11 mouse cellular contexts compared by ENCODE assay signal in the genomic region with DNA sequence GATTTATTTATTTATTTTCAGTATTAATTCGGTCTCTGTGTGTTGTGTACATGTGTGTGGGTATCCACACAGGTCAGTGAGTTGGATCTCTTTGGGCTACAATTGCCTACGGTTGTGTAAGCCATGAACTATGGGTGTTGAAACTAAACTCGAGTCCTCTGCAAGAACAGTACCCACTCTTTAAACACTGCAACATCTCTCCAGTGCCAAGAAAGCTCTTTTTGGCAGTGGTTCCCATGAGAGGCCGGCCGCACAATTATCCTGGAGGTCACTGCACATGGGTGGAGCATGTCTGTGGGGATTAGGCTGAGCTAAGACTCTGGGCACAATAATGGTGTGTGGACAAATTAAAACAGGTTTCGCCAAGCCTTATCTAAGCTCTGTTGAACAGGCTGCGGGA. TPM values are rescaled to one million over a fixed set of nuclear protein-coding genes. Genes with fewer than 3 reads are reported as not detected.
DNase-seq lines count a peak whose midpoint lies in the region; ATAC-seq and TF ChIP-seq lines count a peak whose summit lies in the region.
"Had no signal": no experiment of that assay in that cellular context is flagged by ENCODE, and none has a peak within 500 bp of the region (broad histone marks: within the 10 kb centered on the region; RNA-seq: fewer than 3 reads in every experiment).

No protein-coding gene starts in this region.

- H3K27ac ChIP-seq in liver, adult 2 months (replicated peaks; ENCODE audit: insufficient read depth, low read depth, low read length): peak overlapping the region; percentile 45
- no peak overlapping the region for H3K27ac ChIP-seq in liver, embryonic 11.5 days (ENCODE audit: low read depth, low read length)
- H3K27ac ChIP-seq in embryonic facial prominence, embryonic 13.5 days: peak overlapping the region; percentile 39
- no peak overlapping the region for H3K27ac ChIP-seq in intestine, postnatal 0 days (ENCODE audit: low read depth, low read length)
- H3K27ac ChIP-seq: liver, embryonic 13.5 days had no signal

- no peak overlapping the region for H3K4me2 ChIP-seq in liver, embryonic 11.5 days
- H3K4me2 ChIP-seq in embryonic facial prominence, embryonic 13.5 days: no peak overlapping the region
- H3K4me2 ChIP-seq in intestine, postnatal 0 days (replicated peaks; ENCODE audit: low read depth): no peak overlapping the region
- H3K4me2 ChIP-seq: liver, embryonic 13.5 days had no signal

- DNase-seq in liver, adult 2 months (ENCODE audit: extremely low read depth, low read depth, low spot score): peak; percentile 98
- DNase-seq in liver, embryonic 11.5 days (ENCODE audit: low spot score): no peak
- DNase-seq in heart, postnatal 36 days: peak; percentile 50 to 64
- peak; percentile 50 for DNase-seq in ovary, postnatal 36 days (ENCODE audit: low spot score)
- DNase-seq in frontal cortex, postnatal 36 days (ENCODE audit: low spot score in 2 of 2): no peak
- no peak for DNase-seq in liver
- DNase-seq: embryo, embryonic 11 days; liver, embryonic 13.5 days had no signal

- WGBS in liver, adult 2 months: 13% methylated on average over 7 of the region's 7 CpGs
- WGBS in liver, embryonic 11.5 days: 81% methylated on average over 7 of the region's 7 CpGs
- WGBS in embryonic facial prominence, embryonic 13.5 days: 71% methylated on average over 7 of the region's 7 CpGs
- WGBS in intestine, postnatal 0 days: 70% methylated on average over 7 of the region's 7 CpGs

- H3K27me3 ChIP-seq in liver, adult 2 months (ENCODE audit: control insufficient read depth, insufficient read depth, low read length): no peaks in the 10 kb centered on the region
- H3K27me3 ChIP-seq in liver, embryonic 11.5 days (replicated peaks; ENCODE audit: control insufficient read depth, insufficient read depth, low read length): no peaks in the 10 kb centered on the region
- no peaks in the 10 kb centered on the region for H3K27me3 ChIP-seq in embryonic facial prominence, embryonic 13.5 days
- H3K27me3 ChIP-seq in intestine, postnatal 0 days (replicated peaks; ENCODE audit: control insufficient read depth, insufficient read depth, low read length): no peaks in the 10 kb centered on the region
- H3K27me3 ChIP-seq: liver, embryonic 13.5 days had no signal

- H3K36me3 ChIP-seq in liver, adult 2 months (ENCODE audit: control insufficient read depth, insufficient read depth, low read length): no peaks in the 10 kb centered on the region
- H3K36me3 ChIP-seq in liver, embryonic 11.5 days (ENCODE audit: control insufficient read depth, insufficient read depth, low read length): no peaks in the 10 kb centered on the region
- peaks cover 8% of the 10 kb centered on the region; the same call in 1 of the 2 replicates for H3K36me3 ChIP-seq in embryonic facial prominence, embryonic 13.5 days
- no peaks in the 10 kb centered on the region for H3K36me3 ChIP-seq in intestine, postnatal 0 days (ENCODE audit: control insufficient read depth, insufficient read depth)
- H3K36me3 ChIP-seq: G1E; liver, embryonic 13.5 days had no signal

- TF ChIP-seq CTCF in liver, adult 2 months (IDR thresholded peaks at IDR 0.05; ENCODE audit: low read depth, low read length): no peak
- no peak for TF ChIP-seq CTCF in intestine, postnatal 0 days (IDR thresholded peaks at IDR 0.05; ENCODE audit: low read depth)

- H3K9ac ChIP-seq in liver, adult 2 months (ENCODE audit: low read depth, low read length): no peak overlapping the region
- H3K9ac ChIP-seq in liver, embryonic 11.5 days (ENCODE audit: low read depth, low read length): no peak overlapping the region
- H3K9ac ChIP-seq in embryonic facial prominence, embryonic 13.5 days: no peak overlapping the region
- no peak overlapping the region for H3K9ac ChIP-seq in intestine, postnatal 0 days (ENCODE audit: low read depth, low read length)
- H3K9ac ChIP-seq: liver, embryonic 13.5 days had no signal

- H3K4me1 ChIP-seq in liver, adult 2 months (ENCODE audit: control insufficient read depth, insufficient read depth, low read length): peaks cover 12% of the 10 kb centered on the region
- peaks cover 12% of the 10 kb centered on the region; the same call in 1 of the 2 replicates for H3K4me1 ChIP-seq in liver, embryonic 11.5 days (replicated peaks; ENCODE audit: control insufficient read depth, insufficient read depth, low read length)
- peaks cover 88% of the 10 kb centered on the region for H3K4me1 ChIP-seq in embryonic facial prominence, embryonic 13.5 days
- H3K4me1 ChIP-seq in intestine, postnatal 0 days (replicated peaks; ENCODE audit: control insufficient read depth, insufficient read depth, low read length): 0 out of 2 replicates have a peak, but pooled peaks cover 4% of the 10 kb centered on the region

- no peak overlapping the region for H3K4me3 ChIP-seq in liver, adult 2 months (ENCODE audit: insufficient read depth, low read depth, low read length)
- H3K4me3 ChIP-seq in liver, embryonic 11.5 days (ENCODE audit: low read depth, low read length): no peak overlapping the region
- no peak overlapping the region for H3K4me3 ChIP-seq in embryonic facial prominence, embryonic 13.5 days
- no peak overlapping the region for H3K4me3 ChIP-seq in intestine, postnatal 0 days (ENCODE audit: low read depth, low read length)
- H3K4me3 ChIP-seq: liver, embryonic 13.5 days had no signal

- no peak for TF ChIP-seq POLR2A in liver, adult 2 months (IDR thresholded peaks at IDR 0.05; ENCODE audit: extremely low read depth, insufficient read depth, low read length)

- no peaks in the 10 kb centered on the region for H3K9me3 ChIP-seq in liver, embryonic 11.5 days (ENCODE audit: control insufficient read depth, low read length)
- no peaks in the 10 kb centered on the region for H3K9me3 ChIP-seq in embryonic facial prominence, embryonic 13.5 days
- H3K9me3 ChIP-seq in intestine, postnatal 0 days (ENCODE audit: control insufficient read depth): no peaks in the 10 kb centered on the region
- H3K9me3 ChIP-seq: G1E; liver, embryonic 13.5 days had no signal

- H3K79me2 ChIP-seq in liver, adult 2 months (ENCODE audit: control insufficient read depth, insufficient read depth, low read length): 0 out of 2 replicates have a peak, but pooled peaks cover 14% of the 10 kb centered on the region

- intact Hi-C loops in heart, postnatal 36 days (cut with DNase I): no loop called here

- ATAC-seq in liver, embryonic 11.5 days (replicated peaks; ENCODE audit: low FRiP score): no peak
- ATAC-seq in embryonic facial prominence, embryonic 13.5 days (ENCODE audit: insufficient number of reproducible peaks, insufficient read depth, low FRiP score, low TSS enrichment, low read depth): no peak
- ATAC-seq in intestine, postnatal 0 days: no peak

RNA-seq across cellular contexts. Expression of a gene that starts 36.6 kb away (rescaled TPM):
- 68.7 and 85.5 TPM in 2 replicates for total RNA-seq in liver, adult 2 months (2014; rRNA removed)
- 41.4 and 48.0 TPM in 2 replicates for polyA plus RNA-seq in liver, adult 2 months (2012; rRNA removed)
- polyA plus RNA-seq in liver, embryonic 11.5 days (2014; fragmentation: Nextera tagmentation; extraction: Ambion mirVana): 28.4 and 30.3 TPM in 2 replicates
- 21.9 and 24.5 TPM in 2 replicates for polyA plus RNA-seq in embryonic facial prominence, embryonic 13.5 days (2015; fragmentation: Nextera tagmentation; extraction: Ambion mirVana)
- total RNA-seq in heart, postnatal 36 days (2021): 10 to 100 TPM; 56.9 to 61.9 TPM
- polyA plus RNA-seq in intestine, postnatal 0 days (2015; fragmentation: Nextera tagmentation; extraction: Ambion mirVana): 133 and 136 TPM in 2 replicates

RNA-seq across cellular contexts. Expression of a gene that starts 55.1 kb away (rescaled TPM):
- total RNA-seq in liver, adult 2 months (2014; rRNA removed): 151 and 180 TPM in 2 replicates
- polyA plus RNA-seq in liver, adult 2 months (2012; rRNA removed): 303 and 340 TPM in 2 replicates
- 26.0 and 28.4 TPM in 2 replicates for polyA plus RNA-seq in liver, embryonic 11.5 days (2014; fragmentation: Nextera tagmentation; extraction: Ambion mirVana)
- 12.6 and 14.1 TPM in 2 replicates for polyA plus RNA-seq in embryonic facial prominence, embryonic 13.5 days (2015; fragmentation: Nextera tagmentation; extraction: Ambion mirVana)
- total RNA-seq in heart, postnatal 36 days (2021): 100 to 1,000 TPM; 185 to 218 TPM
- polyA plus RNA-seq in intestine, postnatal 0 days (2015; fragmentation: Nextera tagmentation; extraction: Ambion mirVana): 24.6 and 26.4 TPM in 2 replicates

RNA-seq across cellular contexts. Expression of a gene that starts 55.2 kb away (rescaled TPM):
- total RNA-seq in liver, adult 2 months (2014; rRNA removed): 7.6 and 9.5 TPM in 2 replicates
- 14.7 and 16.0 TPM in 2 replicates for polyA plus RNA-seq in liver, adult 2 months (2012; rRNA removed)
- 12.3 and 13.4 TPM in 2 replicates for polyA plus RNA-seq in liver, embryonic 11.5 days (2014; fragmentation: Nextera tagmentation; extraction: Ambion mirVana)
- 16.1 and 17.5 TPM in 2 replicates for polyA plus RNA-seq in embryonic facial prominence, embryonic 13.5 days (2015; fragmentation: Nextera tagmentation; extraction: Ambion mirVana)
- total RNA-seq in heart, postnatal 36 days (2021): 10 to 100 TPM; 13.8 to 20.0 TPM
- polyA plus RNA-seq in intestine, postnatal 0 days (2015; fragmentation: Nextera tagmentation; extraction: Ambion mirVana): 11.1 and 11.7 TPM in 2 replicates

Comparison
In these comparisons a context has a peak if more than half of its experiments do, and no peak if none do; other contexts are left out.
1. DNase-seq: peak in liver, adult 2 months (single experiment), heart, postnatal 36 days (2 of 2) and ovary, postnatal 36 days (single experiment); none in liver, embryonic 11.5 days (single experiment), frontal cortex, postnatal 36 days (0 of 2) and liver (single experiment).
2. H3K27ac ChIP-seq: peak in liver, adult 2 months (single experiment) and embryonic facial prominence, embryonic 13.5 days (single experiment); none in liver, embryonic 11.5 days (single experiment) and intestine, postnatal 0 days (single experiment).
3. RNA of a gene that starts 55.1 kb away (polyA plus RNA-seq): 303 to 340 TPM in liver, adult 2 months; 26.0 to 28.4 TPM in liver, embryonic 11.5 days, 24.6 to 26.4 TPM in intestine, postnatal 0 days and 12.6 to 14.1 TPM in embryonic facial prominence, embryonic 13.5 days; every median in the first group is over 10 times any median in the second.